Mouse (Mus musculus): ENCODE measurements around the gene Cdk13.

Cdk13 gene

DNA sequence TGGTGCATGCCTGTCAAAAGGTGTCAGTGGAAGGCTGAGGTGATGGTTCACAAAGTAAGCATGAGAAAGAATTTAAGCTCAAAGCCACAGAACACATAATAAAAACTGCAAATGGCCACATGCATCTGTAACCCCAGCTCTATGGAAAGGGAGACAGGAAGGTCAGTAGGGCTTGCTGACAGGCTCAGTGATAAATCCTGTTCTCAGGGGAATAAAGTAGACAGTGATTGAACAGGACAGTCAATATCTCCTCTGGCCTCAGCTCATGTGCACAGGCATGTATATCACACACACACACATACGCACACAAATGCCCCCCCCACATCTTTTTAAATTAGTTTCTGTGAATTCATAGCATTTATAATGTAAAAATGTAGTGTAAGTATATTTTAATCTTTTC is 42.5 kb downstream of the Cdk13 start:
- DNase-seq (ENCODE audit: low read depth, low spot score): no peak

DNA sequence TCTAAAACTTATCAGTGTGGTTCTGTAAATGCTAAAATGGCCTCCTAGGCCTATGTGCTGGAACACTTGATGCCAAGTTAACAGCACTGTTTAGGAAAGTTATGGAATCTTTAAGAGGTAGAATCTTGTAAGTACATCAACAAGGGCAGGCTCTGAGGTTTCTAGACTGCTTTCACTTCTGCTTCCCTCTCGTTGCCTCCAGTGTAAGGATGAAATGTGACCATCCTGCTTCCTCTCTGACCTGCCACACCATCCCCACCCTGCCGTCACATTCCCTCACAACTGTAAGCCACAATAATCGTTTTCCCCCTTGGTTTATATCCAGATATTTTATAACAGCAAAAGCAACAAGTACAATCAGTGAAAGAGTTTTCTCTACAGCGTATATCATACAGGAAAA is 49.9 kb downstream of the Cdk13 start:
- DNase-seq (ENCODE audit: low read depth, low spot score): no peak

DNA sequence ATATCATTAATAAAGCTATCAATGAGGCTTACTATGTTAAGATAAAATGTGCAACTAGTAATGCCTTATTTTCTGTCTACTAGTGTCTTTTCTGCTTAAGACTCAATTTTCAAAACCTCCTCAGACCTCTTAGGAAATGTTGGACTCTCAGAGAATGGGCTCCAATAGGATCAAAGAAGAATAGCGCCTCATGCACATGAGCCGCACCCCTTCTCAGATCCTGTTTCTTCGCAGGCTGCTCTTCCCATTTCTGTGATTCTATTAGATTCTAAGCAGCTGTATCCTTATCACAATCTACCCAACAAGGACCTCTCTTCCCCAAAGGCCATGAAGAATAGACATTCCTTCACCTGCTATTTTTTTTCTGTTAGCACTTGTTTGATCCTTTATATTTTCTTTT is 76.1 kb downstream of the Cdk13 start:
- no peak for DNase-seq (ENCODE audit: low read depth, low spot score)

DNA sequence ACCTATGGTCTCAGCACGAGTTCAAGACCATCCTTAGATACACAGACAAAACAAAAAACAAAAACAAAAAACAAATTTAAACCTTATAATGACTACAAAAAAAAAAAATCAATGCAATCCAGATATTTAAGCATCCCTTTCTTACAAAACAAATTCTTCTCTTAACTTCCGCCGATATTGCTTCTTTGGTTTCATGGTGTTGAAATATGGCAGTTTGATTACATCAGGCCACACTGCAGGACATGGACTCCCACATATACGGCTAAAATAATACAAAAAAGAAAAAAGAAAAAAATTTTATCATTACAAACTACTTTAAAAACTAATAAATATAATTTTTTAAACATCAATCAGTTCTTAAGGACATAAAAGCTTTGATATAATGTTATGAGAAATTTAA is 77.0 kb downstream of the Cdk13 start:
- no peak for DNase-seq (ENCODE audit: low read depth, low spot score)

DNA sequence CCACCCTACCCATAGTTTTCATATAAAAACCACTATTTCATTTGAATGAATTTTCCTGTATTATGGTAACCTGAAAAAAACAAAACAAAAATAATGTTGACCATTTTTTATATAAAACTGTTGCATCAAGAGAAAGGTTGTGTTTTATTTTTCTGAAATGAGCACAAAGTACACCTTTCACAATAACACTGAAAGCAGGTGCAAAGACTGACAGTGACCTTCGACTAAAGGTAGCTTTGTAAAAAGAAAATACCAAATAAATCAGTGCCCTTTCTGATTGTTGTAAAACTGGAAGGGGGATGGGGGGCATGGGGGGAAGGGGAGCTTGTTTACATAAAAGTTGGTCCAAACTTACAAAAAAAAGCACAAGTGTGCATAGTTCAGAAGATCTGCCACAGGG is 87.5 kb downstream of the Cdk13 start:
- no peak for DNase-seq (ENCODE audit: low read depth, low spot score)

DNA sequence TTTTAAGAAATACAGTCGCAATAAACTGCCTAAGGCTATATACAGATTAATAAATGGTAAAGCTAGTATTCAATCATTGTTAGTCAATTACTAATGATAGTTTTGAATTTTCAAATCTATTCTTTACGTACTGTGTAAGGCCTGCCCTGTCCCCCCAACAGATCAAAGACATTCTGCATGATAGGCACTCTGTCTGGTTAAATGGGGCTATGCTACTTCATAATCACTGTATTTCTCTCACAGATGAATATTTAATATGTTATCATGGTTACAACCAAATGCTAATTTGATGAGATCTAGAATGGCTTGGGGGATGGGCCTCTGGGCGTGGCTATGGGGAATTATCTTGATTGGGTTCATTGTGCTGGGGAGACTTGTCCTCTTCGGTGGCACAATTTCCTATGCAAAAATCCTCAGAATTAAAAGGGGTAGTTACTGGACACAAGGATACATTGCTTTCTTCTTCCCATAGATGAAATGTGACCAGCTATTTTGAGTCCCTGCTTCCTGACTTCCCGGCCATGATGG is 96.0 kb downstream of the Cdk13 start:
- no peak for DNase-seq (ENCODE audit: low read depth, low spot score)

DNA sequence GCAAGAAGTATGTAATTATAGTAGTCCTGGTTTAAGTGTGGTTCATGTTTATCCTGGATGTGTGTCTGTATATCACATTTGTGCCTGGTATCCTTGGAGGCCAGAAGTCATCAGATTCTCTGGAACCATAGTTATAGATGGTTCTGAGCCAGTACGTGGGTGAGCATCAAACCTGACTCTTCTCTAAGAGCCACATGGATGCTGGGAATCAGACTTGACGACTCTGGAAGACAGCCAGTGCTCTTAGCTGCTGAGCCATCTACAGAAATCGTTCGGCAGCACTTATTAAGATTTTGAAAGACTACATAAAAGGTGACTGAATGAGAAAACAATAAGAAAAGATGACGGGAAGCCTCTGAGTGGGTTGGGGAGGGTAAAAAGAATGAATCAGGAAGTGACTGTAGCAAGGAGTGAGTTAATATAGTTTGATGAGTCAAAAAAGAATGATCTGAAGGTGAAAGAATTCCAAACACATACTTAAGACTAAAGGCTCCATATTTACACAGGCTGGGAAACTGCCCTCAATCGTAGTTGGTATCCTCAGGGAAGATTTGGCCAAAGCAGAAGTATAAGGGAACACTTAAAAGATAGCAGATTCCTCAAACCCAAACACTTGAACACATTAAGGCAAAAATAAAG is 99.6 kb downstream of the Cdk13 start:
- DNase-seq (ENCODE audit: low read depth, low spot score): no peak

DNA sequence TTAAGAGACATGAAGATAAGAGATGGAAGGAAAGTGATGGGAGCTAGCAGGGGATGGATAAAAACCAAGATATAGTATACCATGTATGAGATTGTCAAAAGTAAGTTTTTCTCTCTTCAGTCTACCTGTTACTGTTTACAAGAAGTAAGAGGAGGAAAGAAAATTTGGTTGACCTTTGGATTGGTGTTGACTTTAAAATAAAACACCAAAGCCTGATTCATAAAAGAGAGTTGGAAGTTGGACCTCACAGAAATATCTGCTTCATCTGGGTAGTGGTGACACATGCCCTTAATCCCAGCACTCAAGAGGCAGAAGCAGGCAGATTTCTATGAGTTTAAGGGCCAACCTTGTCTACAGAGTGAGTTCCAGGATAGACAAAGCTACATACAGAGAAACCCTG is 102.6 kb downstream of the Cdk13 start:
- no peak for DNase-seq (ENCODE audit: low read depth, low spot score)

DNA sequence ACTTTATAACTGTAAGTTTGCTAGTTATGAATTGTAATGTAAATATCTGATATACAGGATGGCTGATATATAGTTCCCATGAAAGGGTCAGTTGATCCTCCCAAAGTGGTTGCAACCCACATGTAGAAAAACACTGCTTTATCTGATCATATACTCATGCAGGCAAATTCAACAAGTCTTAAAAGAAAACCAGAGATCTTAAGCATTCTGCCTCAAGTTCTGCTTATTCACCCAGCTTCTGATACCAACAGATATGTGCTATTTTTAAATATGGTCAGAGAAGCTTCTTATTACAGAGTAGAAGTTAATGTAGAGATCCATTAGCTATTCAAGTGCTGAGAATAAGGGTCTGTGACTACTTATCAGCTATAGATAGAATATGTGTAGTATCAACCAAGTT is 103.6 kb downstream of the Cdk13 start:
- no peak for DNase-seq (ENCODE audit: low read depth, low spot score)

DNA sequence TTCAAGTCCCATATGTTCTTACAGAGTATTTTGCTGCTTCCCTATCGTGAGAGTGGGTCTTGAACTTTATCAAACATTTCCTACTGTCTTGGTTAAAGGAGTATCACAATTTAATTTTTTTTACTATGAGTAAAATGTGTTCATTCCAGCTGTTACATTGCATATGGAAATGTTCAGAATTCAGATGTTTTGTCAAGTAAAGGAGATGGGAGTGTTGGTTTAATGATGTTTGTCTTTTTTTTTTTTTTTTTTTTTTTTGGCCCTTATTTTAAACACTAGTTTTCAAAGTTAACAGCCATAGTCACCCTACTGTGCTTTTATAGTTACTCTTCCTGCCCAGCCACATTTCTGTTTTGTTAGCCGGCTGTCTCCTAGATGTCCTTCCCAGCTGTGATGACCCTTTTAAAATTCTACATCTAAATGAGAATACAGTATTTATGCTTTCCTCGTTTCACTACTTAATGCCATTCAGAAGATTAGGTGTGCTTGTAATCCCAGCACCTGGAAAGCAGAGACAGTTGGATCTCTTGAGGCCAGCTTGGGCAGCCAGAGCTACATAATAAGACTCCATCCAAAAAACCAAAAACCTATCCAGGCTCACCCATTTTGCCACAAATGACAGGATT is 104.7 kb downstream of the Cdk13 start:
- DNase-seq (ENCODE audit: low read depth, low spot score): peak; percentile 60

DNA sequence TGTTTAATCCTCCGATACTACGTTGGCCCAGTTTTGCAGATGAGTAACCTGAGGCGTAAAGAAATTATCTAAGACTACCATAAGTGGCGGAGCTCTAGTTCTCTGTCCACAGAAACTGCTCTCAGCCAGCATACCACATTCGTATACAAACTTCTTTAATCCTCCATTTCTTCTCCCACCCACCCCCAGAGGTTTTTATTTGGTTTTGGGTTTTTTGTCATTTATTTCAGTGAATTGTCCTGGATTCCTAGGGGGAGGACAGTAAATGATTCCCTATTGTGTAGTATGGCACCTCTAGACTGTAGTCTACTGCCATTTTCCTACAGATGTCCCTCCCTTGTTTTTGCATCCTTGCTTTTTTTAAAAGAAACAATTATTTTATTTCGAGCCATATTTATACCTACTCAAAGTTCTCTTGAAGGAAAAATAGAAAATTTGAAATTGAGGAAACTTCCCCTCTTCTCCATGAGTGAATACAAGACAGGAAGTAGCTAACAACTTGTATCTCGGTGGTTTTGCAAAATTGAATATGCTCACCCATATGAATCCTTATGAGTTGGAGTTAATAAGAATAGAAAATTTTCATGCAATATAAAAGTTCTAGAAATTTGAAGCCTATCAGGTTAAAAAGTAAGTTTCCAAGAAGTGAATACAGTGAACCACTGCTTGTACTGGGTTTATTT is 108.9 kb downstream of the Cdk13 start:
- DNase-seq (ENCODE audit: low read depth, low spot score): no peak

DNA sequence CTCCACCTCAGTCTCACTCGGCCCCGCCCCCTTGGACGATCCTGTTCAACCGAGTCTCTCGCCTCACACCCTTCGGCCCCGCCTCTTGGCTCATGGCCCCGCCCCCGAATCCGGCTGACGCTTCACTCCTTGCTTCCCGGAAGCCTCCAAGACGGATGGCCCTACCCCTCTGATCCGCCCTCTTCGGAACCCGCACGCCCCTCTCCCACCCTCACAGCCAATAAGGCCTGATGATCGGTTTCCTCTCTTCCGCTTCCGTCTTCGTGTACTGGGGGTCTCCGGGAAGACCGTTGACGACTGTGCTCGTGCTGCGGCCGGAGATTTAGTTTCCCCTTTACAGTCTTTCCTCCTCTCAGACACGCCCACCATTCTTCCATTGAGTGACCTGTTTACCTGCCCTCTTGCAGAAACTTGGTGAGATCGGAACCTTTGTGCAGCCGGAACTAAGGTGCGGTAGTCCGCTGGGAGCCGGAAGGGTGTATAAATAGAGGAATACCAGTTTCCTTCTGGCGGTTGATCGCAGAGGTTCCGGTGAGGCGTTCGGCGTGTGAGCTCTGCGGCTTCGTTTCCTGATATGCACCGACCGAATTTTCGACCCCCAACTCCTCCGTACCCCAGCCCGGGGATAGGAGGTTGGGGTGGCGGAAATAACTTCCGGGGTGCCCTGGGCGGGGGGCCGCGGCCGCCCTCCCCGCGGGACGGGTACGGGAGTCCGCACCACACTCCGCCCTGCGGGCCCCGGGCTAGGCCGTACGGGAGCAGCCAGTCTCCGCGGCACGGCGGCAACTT is 109.8 kb downstream of the Cdk13 start, which contains the start of the genes Mplkip and Sugct:
Gene Mplkip (plus strand): TSS at position 282 of the 789 bp plus-strand sequence.
Gene Sugct (minus strand): TSS at position 643 of the 789 bp plus-strand sequence.
- DNase-seq (ENCODE audit: low read depth, low spot score): peak; percentile 100

DNA sequence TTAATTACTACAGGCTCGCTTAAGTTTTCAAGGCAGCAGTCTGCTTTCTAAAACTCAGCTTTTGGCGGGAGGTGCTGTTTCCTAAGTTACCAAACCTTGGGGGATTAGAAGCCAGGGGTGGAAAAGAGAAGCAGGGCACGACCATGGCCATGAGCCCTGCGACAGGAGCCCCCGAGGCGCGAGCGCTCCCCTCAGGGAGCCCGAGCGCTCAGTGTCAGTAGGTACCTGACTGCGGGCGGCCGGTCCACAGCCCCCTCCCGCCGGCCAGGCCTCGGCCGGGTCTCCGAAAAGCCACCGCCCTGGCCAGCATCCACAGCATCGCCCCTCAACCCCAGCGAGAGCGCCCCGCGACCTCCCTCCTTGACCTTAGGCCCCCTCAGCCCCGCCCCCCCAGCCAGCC is 110.5 kb downstream of the Cdk13 start:
- no peak for DNase-seq (ENCODE audit: low read depth, low spot score)

DNA sequence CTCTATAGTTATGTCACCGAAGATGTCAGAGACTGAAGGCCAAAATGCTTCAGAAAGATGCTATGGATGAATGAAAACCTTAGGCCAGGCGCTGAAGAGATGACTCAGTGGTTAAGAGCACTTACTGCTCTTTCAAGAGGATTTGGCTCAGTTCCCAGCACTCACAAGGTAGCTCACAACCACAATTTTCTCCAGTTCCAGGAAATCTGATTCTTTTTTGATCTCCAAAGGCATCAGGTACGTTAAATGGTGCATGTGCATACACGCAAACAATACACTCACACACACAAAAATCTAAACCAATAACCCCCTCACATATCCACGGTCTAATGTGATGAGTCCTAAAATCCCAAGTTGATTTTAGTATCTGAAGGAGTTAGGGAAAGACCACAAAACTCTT is 111.1 kb downstream of the Cdk13 start:
- DNase-seq (ENCODE audit: low read depth, low spot score): peak; percentile 16

DNA sequence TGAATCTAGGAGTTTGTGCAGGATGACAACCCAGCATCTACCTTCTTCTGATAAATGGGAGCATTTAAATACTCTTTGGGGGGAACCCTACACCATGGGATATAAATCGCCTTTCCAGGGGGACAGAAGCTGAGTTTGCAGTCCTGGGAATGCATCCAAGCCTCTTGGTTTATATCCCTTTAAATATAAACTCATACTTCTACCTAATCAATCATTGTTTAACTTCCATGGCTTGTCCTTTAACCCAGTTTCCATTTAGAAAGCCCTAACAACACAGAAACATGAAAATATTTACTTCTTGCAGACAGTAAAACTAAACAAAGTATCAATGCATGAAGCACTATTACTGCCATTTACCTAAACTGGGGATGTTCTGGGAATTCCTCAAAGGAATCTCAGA is 113.5 kb downstream of the Cdk13 start:
- no peak for DNase-seq (ENCODE audit: low read depth, low spot score)

DNA sequence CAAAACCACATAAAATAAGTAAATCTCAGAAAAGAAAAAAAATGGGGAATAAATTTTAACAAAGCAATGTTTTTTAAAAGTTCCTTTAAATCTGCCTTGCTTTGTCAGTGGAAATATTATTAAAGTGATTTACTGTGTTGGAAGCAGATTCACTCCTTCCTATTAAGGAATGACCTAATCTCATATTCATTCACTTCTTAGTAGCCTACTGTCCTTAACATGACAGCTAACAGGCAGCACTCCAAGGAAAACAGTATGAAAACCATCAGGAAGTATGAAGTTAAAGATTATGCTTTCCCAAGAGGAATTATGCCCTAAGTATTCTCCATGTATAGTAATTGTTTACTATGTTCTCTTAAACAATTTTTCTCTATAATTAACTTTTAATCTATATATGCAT is 114.2 kb downstream of the Cdk13 start:
- DNase-seq (ENCODE audit: low read depth, low spot score): no peak

DNA sequence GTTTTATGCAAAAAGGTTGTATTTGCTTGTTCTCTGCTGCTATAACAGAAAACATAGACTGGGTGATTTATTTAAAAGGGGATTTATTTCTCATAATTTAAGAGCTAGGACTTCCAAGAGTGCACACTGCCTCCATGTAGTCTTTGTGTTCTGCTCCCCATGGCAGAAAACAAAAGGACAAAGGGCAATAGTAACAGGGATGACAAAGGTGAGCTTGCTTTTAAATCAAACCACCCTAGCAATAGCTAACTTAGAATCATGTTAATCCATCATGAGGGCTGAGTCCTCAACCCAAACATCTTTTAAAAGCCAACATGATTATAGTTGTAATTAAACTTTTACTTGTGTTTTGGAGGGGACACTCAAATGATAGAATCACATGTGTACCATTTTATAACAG is 115.4 kb downstream of the Cdk13 start:
- no peak for DNase-seq (ENCODE audit: low read depth, low spot score)

DNA sequence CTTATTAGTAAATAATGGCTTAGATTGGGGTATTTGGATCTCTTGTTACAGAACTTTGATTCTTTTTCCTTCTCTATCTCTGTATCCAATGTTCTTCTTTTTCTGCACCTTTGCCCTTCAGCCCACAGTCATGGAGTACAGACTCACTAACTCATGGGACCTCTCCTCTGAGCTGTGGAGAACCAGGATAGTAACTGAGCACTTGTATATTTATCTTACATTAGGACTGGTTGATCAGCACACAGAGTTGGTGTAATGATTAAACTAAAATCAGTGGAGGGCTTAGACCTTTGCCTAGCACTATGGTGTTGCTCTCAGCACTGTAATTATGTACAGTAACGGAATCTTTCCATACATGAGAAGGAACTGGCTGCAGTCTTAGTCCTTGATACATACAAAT is 133.8 kb downstream of the Cdk13 start:
- DNase-seq (ENCODE audit: low read depth, low spot score): no peak

DNA sequence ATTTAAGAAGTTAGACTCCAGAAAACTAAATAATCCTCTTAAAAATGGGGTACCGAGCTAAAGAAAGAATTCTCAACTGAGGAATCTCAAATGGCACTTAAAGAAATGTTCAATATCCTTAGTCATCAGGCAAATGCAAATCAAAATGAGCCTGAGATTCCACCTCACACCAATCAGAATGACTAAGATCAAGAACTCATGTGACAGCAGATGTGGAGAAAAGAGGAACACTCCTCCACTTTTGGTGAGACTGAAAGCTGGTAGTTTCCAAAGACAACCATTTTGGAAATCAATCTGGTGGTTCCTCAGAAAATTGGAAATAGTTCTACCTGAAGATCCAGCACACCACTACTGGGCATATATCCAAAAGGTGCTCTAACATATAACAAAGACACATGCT is 137.5 kb downstream of the Cdk13 start:
- DNase-seq (ENCODE audit: low read depth, low spot score): no peak

All from ZHBTc4 (cell line).